Mouse (Mus musculus): ENCODE measurements at regions not wholly inside any gene's neighbourhood (a gene's known extent, or its start where the extent isn't known, plus 50 kb on each side); places are given as distances from the start of the nearest gene placed in this dataset.

- DNase-seq: no peak
Observed at GRCm38 (mm10) chr13:60237091-60237490, 59.9 kb upstream of the Gas1 start.

- DNase-seq: no peak
Observed at GRCm38 (mm10) chr13:60242447-60243109, 65.4 kb upstream of the Gas1 start.

DNA sequence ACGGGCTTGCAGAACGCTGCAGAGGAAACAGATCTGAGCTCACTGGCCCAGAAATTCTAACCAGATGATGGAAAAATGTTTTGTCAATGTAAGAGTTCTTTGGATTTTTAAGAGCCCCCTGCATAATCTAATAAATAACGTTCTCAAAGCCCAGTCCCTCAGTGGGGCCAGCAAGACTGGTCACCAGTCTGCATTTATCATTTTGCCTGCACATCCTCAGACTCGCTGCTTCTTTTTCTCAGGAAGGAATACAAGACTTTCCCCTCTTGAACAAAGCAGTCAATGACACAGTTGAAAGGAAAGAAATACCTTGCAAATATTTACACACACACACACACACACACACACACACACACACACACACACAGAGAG, 65.9 kb upstream of the Gas1 start:
- DNase-seq: no peak

DNA sequence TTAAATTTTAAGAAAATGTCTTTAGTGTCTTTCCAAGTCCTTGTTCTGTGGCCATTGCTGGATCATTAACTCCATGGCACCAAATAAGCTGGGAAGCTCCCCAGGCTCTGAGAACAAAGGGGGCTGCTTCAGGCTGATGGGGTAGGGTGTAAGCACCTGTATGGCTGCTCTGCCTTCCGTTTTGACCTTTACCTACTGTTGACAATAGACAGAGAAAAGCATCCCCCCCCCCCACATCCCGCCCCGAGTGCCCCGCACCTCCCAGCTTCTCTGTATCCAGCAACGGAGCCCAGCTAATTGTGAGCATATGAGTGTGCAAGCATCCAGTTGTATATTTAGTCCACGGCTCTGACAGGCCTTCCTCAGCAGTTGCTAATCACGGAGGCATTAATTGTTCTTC, 78.0 kb upstream of the Gas1 start:
- DNase-seq: no peak

GRCm38 (mm10) chr13:60255715-60256114, 78.5 kb upstream of the Gas1 start:
- no peak for DNase-seq

GRCm38 (mm10) chr13:60256997-60257396, 79.8 kb upstream of the Gas1 start:
- DNase-seq: no peak

- DNase-seq: no peak
Observed at GRCm38 (mm10) chr13:60257878-60258277, 80.7 kb upstream of the Gas1 start.

DNA sequence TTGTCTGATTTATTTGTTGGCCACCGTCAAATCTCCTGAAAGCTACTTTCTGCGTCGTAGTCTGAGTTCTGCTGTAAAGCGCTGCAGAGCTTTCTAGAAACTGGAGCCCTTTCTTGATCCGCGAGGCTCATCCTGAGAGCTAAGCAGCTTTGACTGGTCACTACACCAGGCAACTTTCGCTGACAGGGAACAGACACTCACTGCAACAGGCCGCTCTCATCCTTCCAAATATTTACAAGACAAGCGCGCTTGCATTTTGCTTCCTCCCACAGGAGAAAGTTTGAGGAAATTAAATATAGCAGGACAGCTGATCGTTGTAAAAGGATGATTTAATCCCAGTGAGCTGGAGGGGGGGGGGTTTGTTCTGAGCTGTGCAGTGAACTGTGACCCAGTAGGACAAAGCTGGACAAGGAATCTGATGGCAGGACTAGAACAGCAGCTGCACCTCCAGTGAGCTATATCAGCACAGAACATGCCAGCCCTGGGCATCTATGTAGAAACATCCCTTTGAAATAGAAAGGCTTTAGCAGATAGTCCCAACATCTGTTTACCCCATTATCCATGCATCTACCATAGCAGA, 85.4 kb upstream of the Gas1 start:
- no peak for DNase-seq

DNA sequence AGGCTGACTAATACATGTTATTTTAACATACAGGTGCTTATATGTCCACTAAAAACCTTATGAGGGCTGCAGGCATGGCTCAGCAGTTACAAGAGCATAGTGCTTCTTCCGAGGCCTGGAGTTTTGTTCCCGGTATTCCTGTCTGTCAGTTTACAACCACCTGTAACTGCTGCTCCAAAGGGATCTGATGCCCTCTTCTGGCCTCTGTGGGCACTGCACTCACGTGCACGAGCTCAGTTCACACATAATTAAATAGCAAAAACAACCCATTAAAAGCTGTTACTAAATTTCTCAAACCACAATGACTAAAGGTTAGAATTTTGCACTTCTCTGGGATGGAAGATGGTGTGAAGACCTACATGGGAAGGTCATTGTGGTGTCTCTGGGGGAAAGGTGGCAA, 87.3 kb upstream of the Gas1 start:
- DNase-seq: no peak

DNA sequence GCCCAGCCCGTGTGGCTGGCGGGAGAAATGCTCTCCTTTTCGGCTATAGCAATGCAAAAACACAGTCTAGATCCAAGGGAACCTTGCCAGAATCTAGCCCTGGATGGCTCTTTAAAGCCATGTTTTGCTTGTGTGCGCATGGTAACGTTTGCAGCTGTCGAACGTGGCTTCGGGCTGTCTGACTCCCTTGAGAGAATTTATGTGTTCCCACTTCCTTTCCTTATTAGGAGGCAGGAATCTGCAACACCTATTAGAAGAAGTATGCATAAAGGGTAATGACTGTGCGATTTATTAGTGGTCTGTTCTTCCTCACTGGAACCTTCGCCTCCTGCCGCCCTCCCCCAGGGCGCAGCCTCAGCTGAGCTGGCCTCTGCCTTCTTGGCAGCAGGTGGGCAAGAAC, 90.4 kb upstream of the Gas1 start:
- DNase-seq: no peak

GRCm38 (mm10) chr13:60268256-60268655, 91.1 kb upstream of the Gas1 start:
- no peak for DNase-seq

GRCm38 (mm10) chr13:60269406-60269841, 92.3 kb upstream of the Gas1 start:
- DNase-seq: no peak

GRCm38 (mm10) chr13:60270526-60270925, 93.4 kb upstream of the Gas1 start:
- DNase-seq: no peak

DNA sequence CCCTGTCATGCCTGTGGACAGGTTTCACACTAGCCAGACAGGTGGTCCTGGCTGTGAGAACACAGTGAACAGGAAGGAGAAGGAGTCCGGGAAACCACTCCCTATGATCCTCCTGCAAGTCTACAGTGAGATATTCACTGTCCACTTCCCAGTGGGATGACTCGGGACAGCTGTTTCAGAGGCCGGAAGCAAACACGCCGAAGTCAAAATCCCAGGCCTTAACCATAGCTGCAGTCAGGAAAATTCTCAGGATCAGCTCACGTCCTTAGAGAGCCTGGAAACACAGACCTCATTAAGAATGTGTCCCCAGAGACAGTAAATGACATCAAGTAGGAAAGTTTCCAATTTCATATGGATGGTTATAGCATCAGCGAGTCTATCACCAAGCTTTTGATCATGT, 96.2 kb upstream of the Gas1 start:
- DNase-seq: no peak

GRCm38 (mm10) chr13:60282543-60283251, 105.5 kb upstream of the Gas1 start:
- DNase-seq: no peak

DNA sequence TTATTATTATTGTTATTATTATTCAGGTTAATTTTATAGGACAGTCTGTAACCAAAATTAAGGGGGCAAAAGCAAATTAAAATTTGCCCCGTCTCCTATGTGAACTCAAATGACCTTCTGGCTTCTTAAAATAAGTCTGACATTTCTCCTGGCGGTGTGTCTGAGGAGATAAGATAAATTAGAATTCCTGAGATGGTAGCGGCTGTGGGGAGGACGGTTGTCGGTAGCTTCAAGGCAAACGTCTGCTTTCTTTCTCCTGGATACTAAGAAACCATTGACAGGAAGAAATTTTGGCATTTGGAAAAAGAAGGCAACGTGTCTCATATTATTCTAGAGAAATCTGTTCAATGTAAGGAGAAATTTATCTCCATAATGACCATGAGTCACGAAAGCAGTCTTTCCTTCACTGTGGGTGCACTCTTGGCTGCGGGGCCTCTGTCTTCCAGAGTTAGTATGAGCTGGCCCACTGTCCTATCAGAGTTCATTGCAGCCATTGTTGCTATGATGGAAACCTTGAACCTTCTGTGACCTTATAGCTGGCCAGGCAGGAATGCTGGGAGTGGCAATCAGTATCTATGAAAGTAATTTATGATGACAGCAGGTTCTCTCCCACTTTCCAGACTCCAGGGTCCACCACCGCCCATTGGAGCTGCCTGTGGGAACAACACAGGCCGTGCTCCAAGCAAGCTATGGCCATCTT, 109.5 kb upstream of the Gas1 start:
- no peak for DNase-seq

GRCm38 (mm10) chr13:60289650-60290049, 112.5 kb upstream of the Gas1 start:
- no peak for DNase-seq

DNA sequence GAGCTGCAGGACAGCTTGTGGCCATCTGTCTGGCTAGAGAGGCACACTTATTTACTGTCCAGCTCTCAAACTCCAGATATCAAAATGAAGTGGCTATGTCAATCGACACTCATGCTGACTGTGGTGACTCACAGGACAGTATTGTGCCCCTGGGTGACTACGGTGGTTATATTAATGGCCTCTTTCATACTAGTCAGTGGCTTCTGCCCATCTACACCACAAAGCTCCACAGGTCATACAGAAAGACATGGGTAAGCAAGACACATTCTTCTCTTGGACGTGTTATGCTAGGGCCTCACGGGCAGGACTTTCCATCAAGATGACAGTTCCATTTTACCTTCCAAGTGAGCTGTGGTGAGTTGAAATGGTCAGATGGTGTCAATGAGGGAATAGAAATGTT, 113.7 kb upstream of the Gas1 start:
- DNase-seq: no peak

DNA sequence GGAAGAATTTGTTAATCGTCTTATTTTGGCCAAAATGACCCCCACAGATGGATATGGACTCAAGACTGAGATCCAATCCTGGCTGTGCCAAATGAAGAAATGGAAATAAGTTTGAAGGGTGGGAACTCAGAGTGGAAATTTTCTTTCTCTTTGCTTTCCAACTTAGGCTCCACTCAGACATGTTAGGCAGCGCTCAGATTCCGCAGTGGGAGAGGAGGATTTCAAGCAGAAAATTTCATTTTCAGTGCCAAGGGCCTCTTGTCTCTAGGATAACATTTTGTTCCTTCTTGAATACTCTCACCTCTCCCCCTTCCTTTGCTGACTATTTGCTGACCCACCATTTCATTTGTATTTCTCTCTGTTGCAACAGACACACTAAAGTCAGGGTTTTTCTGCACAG, 114.2 kb upstream of the Gas1 start:
- DNase-seq: no peak

DNA sequence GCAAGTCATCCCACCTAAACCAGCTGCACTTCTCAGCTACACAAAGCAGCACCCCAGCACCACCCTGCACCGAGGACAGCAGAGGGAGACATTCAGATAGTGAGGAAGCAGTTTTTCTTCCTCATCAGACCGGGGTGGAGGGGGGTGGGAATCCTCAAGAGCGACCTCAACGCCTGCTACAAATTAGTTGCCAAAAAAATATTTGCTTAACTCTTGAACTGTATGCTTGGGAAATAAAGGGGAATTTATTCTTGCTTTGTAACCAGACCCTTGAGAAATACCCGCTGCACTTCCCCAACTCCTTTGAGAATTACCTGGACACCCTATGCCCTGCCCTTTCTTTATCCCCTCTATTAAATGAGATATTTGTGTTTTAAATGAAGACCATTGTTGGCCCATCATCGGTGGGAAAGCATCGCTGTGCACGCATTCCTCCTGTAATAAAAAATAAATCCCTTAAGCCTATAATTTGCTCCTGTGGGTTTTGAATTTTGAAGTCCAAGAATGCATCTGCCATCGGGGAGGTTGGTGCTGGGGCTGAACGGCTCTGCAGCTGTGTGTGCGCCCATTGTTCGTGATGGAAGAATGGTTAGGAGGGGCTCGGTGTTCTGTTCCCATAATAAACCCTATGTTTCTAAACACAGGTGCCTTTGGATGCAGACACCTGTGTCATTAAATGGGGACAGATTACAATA, 119.2 kb upstream of the Gas1 start:
- DNase-seq: no peak

GRCm38 (mm10) chr13:60296896-60297275, 119.7 kb upstream of the Gas1 start:
- no peak for DNase-seq

DNA sequence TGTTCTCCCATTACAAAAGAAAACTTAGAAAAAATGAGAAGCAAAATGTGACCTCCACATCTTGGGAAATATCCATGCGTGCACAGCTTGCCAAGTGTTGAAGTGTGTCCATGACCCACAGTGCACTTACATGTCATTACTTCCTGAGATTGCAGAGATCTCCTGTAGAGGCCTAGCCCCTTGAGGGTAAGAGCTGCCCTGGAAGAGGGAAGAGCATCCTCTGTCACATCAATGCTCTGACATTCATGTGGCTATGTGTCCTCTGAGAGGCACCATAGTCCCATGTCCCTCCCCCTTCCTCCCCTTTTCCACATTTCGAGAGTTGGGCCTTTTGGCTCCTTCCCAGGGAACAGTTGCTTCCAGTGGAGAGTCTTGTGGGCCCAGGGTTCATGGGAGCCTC, 121.4 kb upstream of the Gas1 start:
- DNase-seq: no peak

DNA sequence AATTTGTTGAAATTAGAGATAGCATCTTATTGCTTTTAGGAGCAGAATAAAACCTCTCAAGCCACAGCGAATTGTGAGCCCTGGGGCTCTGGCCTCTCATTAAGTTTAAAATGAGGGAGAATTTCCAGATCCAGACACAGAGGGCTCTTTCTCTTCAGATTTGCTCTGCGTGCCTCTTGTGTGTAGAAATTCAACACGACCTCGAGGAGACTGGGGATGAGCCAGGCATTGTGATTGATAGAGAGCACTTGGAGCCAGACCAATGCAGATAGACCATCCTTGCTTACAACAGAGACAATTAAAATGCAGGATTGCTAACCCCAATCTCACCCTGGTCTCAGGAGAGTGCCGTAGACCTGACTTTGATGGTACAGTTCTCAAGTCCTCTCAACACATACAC, 121.9 kb upstream of the Gas1 start:
- DNase-seq: no peak

All from cerebellum, adult 9-10 months (tissue).